Mouse (Mus musculus): ENCODE results near the gene Agap1.

GRCm38 (mm10) chr1:89697241-89697640, 242.6 kb downstream of the Agap1 start:
- TF ChIP-seq EP300 (optimal IDR thresholded peaks at IDR 0.05): no peak
- no peak for TF ChIP-seq CTCF (IDR thresholded peaks at IDR 0.05; ENCODE audit: low read depth)

Data from stomach, postnatal 0 days (tissue).